Mouse (Mus musculus): ENCODE measurements around the gene Gdf10.

The Gdf10 gene

DNA sequence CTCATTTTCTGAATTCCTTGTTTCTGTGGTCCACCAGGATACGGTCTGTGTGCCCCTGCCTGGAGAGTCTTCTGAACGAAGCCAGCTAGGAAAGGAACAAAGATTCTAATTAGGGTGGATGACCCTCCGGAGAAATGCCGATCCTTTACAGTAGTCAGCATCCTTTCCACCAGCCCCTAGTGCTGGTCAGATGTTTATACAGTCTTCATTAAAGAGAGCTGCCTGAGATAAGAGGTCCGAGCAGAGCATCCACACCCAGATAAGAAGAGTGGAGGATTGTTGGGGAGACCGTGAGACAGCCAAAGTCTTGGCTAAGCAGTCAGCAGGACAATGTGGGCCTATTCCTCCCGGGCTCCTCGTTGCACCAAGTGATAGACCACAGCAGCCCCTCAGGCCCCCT lies 17.4 kb downstream of the Gdf10 start, which contains the start of gene Gdf2:
Gdf2 (plus strand) TSS at position 301 of the 400 bp plus-strand sequence.
- no peak for DNase-seq

DNA sequence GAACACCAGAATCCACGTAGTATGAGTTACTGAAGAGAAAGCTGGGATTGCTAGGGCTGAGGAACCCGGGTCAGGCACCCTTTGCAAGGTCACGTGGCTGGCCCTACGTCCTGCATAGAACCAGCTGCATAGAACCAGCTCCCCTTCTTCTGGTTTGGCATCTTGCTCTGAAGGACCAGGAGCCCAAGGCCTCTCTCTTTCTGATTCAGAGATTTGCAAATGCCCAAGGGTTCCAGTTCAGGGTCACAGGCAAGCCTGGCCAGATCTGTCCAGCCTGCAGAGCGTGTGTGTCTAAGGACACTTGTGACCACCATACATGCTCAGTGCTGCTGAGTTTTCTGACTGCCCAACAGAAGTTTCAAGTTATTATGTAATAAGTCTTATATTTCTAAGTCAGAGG lies 18.8 kb downstream of the Gdf10 start:
- no peak for DNase-seq

DNA sequence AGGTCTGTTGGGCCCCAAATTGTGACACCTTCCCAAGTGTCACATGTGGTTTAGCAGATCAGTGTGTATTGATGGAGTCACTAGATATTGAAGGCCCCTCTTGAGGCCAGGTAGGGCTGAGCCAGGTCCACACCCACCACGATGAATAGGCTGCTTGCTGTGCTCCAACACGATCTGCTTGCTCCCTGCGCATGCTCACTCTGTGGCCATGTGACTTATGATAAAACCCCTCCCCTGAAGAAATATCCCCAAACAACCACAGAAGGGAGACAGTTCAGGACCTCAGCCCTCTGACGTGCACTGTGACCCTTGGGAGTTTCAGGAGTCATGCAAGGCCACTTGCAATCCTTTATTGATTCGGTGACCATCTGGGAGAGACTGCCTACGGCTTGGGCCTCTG lies 22.7 kb downstream of the Gdf10 start:
- no peak for DNase-seq

DNA sequence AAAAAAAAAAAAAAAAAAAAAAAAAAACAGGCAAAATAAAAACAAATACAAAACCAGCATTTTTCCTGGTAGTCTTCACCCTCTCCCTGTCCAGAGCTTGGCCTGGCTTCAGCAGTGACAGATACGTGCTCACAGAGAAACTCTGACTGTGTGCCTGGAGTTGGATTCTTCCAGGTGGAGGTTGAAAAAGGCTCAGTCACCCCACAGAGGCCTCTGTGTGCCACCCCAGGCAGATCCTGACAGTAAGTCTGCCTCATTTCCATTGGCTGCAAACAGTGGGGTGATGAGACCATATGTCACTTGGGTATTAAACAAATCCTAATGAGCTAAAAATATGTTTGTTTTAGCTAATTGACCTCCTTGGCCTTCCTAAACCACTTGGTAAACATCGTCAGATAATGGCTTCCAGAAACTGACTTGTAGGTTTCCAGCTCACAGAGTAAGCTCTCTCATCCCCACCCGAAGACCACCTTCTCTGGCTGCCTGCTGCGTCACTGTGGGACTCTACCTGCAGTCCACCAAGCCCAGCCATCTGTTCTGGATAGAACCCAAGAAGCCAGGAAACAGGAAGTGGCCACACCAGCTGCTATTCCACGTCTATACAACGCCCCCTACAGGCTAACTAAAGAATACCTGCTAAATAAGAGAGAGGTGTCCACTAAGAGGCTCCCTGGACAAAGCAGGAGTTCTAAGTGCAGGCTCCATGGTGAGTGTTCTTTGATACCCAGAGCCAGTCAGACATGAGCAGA lies 29.0 kb downstream of the Gdf10 start:
- DNase-seq = no peak

DNA sequence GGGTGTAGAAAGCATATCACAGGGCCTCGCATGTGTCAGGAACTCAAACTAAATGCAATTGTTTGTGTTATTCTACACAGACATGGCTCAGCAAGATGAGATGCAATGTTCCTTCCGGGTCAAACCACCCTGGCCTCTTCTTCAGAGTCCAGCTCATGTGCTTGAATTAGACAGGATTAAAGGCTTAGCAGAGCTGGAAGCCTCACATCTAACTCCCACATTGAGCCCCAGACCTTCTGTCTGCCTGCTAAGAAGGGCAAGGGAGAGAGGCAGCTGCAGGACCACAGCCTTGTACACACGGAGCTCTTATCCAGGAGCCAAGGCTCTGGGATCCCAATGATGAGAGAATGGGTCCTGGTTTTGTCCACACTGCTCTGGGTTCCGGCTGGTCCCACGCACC lies 30.4 kb downstream of the Gdf10 start, which contains the start of gene Rbp3:
Rbp3 (plus strand) TSS at position 243 of the 400 bp plus-strand sequence.
- no peak for DNase-seq

DNA sequence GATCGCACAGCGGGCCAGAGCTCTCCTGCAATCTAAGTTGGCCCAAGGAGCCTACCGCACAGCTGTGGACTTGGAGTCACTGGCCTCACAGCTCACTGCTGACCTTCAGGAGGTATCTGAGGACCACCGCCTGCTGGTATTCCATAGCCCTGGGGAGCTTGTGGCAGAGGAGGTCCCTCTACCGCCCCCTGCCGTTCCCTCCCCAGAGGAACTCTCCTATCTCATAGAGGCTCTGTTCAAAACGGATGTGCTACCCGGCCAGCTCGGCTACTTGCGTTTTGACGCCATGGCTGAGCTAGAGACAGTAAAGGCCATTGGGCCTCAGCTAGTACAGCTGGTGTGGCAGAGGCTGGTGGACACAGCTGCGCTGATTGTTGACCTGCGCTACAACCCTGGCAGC lies 32.7 kb downstream of the Gdf10 start:
- DNase-seq = no peak

DNA sequence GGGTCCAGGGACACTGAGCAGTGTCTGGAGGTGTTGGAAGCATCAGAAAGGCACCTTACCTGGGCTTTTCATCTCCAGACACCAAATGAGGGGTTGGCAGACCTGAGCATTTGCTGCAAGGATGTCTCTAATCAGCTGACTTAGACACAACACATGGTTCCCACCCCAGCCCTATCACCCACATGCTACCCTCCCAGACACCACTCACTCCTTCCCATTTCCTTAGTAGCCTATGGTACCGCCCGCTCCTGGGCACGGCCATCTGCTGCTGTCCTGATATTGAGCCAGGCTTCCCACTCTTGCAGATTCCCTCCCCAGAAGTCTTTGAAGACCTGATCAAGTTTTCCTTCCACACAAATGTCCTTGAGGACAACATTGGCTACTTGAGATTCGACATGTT lies 34.8 kb downstream of the Gdf10 start:
- DNase-seq = no peak

DNA sequence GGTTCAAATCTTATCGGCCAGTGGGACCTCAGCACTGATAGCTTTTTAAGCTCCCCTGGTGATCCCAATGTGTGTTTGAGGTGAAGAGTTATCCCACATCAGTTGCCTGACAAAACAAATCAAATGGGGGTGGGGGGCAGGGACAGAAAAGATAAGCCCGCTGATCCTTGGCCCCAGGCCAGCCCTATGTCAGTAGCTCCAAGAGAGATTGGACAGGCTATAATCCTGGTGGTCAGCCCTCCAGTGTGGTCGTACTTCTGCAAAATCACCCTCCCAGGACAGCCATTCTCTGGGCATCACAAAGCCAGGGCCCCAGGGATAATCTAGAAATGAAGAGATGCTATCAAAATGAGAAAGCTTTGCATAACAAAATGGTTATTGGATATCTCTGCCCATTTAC lies 35.5 kb downstream of the Gdf10 start:
- no peak for DNase-seq

DNA sequence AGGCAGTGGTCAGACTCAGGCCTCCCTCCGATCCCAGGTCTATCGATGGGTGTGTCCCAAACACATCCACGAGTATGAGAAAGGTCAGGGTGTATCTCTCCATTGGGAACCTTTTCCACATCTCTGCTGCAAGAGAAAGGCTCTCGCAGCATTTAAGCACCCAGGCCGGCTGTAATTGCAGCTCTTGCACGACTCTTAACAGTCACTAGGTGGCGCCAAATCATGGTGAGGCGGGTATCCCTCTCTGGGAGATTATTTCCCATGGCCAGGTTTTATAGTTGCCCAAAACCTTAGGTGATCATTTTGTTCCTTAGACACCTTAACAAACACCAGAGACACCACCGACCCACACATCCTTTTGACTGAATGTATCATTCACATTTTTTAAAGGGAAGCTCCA lies 36.0 kb downstream of the Gdf10 start:
- DNase-seq = no peak

DNA sequence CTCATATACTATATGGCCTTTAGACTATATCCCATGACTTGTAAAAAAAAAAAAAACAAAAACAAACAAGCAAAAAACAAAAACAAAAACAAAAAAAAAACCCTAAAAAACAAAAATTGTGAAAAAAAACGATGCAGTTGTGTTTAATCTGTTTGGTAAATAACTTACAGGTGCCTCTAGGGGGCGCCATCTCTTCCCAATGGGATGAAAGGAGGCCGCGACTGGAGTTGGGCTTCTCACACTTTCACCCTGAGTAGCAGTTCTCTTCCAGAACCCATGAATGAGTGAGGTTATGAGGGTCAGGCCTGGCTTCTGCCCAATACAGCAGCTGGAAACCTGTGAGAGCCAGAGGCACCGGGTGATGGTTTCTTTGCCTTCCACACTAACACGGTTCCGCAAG lies 42.3 kb downstream of the Gdf10 start:
- no peak for DNase-seq

DNA sequence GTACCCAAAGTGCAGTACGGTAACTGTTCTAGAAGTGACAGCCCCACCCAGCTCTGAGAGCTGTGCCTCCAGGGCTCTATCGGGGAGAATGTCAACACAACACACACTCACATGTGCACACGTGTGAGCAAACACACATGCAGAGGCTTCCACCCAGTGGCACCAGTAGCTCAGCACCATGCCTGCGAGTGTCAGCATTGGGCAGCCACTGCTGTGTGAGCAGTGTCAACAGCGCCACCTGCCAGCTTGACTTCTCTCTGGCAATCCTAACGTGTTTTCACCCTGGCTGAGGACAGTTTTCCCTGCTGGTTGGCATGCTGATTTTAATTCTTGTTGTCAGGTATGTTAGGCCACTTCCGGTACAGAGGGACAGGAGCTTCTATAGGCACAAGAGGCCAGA lies 49.3 kb downstream of the Gdf10 start:
- no peak for DNase-seq

DNA sequence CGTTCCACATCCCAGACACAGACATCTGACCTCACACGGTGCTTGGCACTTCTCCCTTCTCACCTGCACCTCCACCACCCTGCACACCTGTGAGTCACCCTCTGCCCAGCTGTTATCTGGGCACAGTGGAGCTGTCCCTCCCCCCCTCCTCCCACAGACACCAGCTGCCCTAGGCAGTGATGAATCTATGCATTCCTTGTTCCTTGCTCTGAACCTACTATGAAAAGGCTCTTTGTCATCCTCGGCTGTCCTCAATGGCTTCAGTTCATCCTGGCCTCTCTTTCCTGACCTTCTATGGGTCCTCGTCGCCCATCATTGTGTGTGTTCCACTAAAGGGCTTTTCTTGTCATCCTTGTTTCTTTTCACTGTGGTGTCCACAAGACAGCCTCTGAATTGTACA lies 51.4 kb downstream of the Gdf10 start:
- no peak for DNase-seq

DNA sequence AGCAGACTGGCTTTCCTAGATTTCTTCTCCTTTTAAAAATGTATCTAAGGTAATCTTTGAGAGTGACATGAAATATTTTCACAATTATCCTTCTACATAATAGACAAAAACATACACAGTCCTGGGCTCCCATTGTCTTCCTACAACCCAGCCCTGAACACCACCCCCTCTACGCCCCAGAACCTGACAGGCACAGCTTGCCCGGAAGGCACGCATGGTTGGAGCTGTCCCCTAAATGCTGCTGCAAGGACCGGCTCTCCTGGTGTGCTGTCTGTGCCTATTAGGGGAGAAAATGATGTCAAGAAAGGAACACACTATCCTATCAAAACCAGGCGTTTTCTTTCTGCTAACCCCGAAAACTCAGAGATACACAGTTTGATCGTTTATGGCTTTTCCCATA lies 54.4 kb downstream of the Gdf10 start:
- DNase-seq = no peak

DNA sequence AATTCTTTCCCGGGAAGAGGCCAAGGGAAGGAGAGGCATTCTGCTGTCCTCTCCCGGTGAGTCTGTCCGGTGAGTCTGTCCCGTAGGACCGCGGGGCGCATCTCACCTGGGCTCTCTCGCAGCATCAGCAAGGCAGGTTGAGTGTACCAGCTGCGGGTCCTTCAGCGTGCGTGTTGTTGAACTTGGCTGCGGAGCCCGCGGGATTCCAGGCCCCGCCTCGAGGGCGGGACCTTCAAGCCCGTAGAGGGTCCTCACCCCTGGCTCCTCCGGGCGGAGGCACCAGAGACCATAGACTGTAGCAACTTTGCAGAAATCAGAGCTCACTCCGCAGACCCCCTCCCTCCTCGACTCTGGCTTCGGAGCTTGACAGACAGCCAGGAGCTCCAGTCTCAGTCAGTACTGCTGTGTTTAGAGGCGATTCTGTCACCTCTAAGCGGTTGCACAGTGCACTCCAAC lies 55.2 kb downstream of the Gdf10 start, which contains the start of gene Zfp488:
Zfp488 (minus strand) TSS at position 161 of the 456 bp plus-strand sequence.
- no peak for DNase-seq

Measured in B cell, adult 2 months (primary cell).